Mouse (Mus musculus) lung, embryonic 14.5 days (tissue): Measurements from ENCODE around the gene Znrf3. TPM values are rescaled to one million over a fixed set of nuclear protein-coding genes. Genes with fewer than 3 reads are reported as not detected.

ENCODE experiments used
- ATAC-seq: fragments of 200-750 bp; cut with Nextera tagmentation; 2 replicates; pipeline ENCODE4 v1.8.0; 2017; ENCODE audit warnings: mild to moderate bottlenecking, moderate TSS enrichment, moderate library complexity; ENCODE audit not compliant: insufficient read depth
- DNase-seq: peaks from one replicate; pipeline ENCODE4 v3.0.0-alpha.2; 2015
- H3K27ac ChIP-seq: fragments of 300-500 bp; sonication (generic); 2 replicates; pipeline ENCODE4 v1.5.1; 2014; ENCODE audit warnings: low read depth, mild to moderate bottlenecking, moderate library complexity
- H3K27me3 ChIP-seq: fragments of 300-500 bp; sonication (generic); 2 replicates; pipeline ENCODE4 v1.6.1; 2014; ENCODE audit warnings: low read length, control low read depth; ENCODE audit not compliant: insufficient read depth
- H3K36me3 ChIP-seq: fragments of 300-500 bp; sonication (generic); 2 replicates; pipeline ENCODE4 v1.6.1; 2014; ENCODE audit warnings: control low read depth; ENCODE audit not compliant: insufficient read depth
- H3K4me1 ChIP-seq: fragments of 300-500 bp; sonication (generic); 2 replicates; pipeline ENCODE4 v1.6.1; 2014; ENCODE audit warnings: antibody characterized with exemption, control low read depth; ENCODE audit not compliant: insufficient read depth
- H3K4me2 ChIP-seq: fragments of 300-500 bp; sonication (generic); 2 replicates; pipeline ENCODE4 v1.6.1; 2014; ENCODE audit warnings: mild to moderate bottlenecking
- H3K4me3 ChIP-seq: fragments of 300-500 bp; sonication (generic); 2 replicates; pipeline ENCODE4 v1.5.1; 2014; ENCODE audit warnings: low read depth, low read length
- H3K9ac ChIP-seq: fragments of 300-500 bp; sonication (generic); 2 replicates; pipeline ENCODE4 v1.6.1; 2014
- H3K9me3 ChIP-seq: fragments of 300-500 bp; sonication (generic); 2 replicates; pipeline ENCODE4 v1.6.1; 2016; ENCODE audit warnings: low read depth, low read length, control low read depth
- CTCF ChIP-seq: IDR thresholded peaks from 2 replicates; pipeline ENCODE4 v1.5.1; 2016; ENCODE audit warnings: antibody characterized with exemption, low read depth
- WGBS: fragments of 180-500 bp; shearing (Covaris S2); extraction: QIAGEN DNeasy Blood & Tissue Kit; methylation state at CpG from one replicate; pipeline ENCODE4 v1.1.7; 2014; 5-methylcytosine and 5-hydroxymethylcytosine counted together
- polyA plus RNA-seq: library from polyadenylated mRNA; unstranded; fragments of >200 nt; fragmentation: Nextera tagmentation; extraction: Ambion mirVana; gene quantifications from 2 replicates; pipeline ENCODE4 v1.2.1, GENCODE M21; 2014

The Znrf3 gene
- polyA plus RNA-seq, 1 experiment from 2014 or later: 16.8 TPM

DNA sequence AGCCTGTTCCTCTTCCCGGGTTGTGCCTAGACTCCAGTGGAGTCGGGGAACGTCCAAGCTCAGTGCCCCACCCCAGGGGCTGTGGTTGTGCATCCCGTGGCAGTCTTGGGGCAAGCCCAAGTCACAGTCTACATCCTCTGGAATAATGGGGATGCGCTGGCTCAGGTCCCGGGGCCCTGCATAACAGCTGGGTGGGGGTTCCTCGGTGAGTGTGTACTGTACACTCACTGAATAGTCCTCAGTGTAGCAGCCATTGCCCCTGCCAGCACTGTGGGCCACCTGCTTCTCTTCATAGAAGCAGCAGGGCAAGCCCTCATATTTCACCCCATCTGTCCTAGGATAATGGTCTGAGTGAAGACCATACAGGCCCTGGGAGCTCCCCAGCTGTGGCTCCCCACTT lies 163.7 kb downstream of the Znrf3 start:
- no peak for TF ChIP-seq CTCF
- Histone ChIP-seq H3K27ac (no peak overlapping the region), H3K36me3 (peaks cover 46% of the 10 kb centered on the region), H3K9ac (no peak overlapping the region), H3K9me3 (no peaks in the 10 kb centered on the region), H3K27me3 (no peaks in the 10 kb centered on the region), H3K4me1 (no peaks in the 10 kb centered on the region), H3K4me2 (no peak overlapping the region), H3K4me3 (no peak overlapping the region)
- DNase-seq: no peak
- no peak; the same call in 1 of the 2 replicates for ATAC-seq
- 81% methylated on average over 7 of the region's 7 CpGs for WGBS

DNA sequence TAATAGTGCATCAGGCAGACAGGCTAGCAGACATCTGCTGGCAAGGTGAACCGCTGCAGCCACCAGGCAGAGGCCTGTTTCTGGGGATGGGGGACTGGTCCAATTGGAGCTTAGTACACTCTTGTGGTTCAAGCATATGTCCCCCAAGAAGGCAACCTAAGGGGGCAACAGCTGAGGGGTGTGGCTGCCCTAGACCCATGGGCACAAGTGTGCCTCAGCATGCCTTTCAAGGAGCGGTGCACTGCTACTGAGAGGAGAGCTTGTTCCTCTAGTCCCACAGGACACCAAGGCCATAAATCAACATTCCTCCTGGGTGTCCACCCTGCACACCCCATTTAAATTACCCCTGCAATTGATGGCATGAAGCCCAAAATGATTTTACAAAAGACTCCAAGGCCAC lies 166.2 kb downstream of the Znrf3 start:
- no peak for ATAC-seq
- Histone ChIP-seq H3K27me3 (no peaks in the 10 kb centered on the region), H3K9me3 (no peaks in the 10 kb centered on the region), H3K36me3 (peaks cover 29% of the 10 kb centered on the region), H3K27ac (no peak overlapping the region), H3K4me1 (no peaks in the 10 kb centered on the region), H3K4me3 (no peak overlapping the region), H3K4me2 (no peak overlapping the region), H3K9ac (no peak overlapping the region)
- 89% methylated on average over 2 of the region's 2 CpGs for WGBS
- no peak for TF ChIP-seq CTCF
- no peak for DNase-seq

DNA sequence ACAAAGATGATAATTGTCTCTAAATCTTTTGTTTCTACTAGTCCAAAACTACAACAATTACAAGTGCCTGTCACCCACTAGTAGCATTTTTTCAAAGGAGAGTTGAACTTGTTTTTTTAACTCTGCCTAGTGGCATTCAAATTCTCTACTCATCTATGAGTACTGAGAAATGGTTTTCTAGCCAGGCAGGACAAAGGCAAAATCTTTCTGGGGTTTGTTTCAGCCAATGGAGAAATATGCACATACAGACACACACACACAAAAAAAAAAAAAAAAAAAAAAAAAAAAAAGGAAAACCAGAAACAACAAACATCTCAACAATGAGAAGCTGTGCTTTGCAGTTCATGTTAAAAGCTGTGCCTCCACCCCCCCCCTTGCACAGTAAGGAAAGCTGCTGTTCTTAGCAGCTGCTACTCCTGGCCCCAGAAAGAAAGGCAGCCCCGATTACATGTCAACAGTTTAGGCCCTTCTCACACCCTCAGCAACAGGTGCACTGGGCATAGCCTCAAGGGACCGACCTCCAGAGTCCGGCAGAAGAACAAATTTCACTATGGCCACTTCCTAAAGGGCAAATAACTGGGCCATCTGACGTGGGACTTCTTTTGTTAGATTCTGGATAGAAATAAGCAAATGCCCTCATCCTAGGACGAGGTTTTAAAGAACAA lies 167.2 kb downstream of the Znrf3 start:
- no peak overlapping the region for H3K9ac ChIP-seq
- no peaks in the 10 kb centered on the region for H3K9me3 ChIP-seq
- H3K27ac ChIP-seq: no peak overlapping the region
- no peak overlapping the region for H3K4me2 ChIP-seq
- H3K36me3 ChIP-seq: peaks cover 19% of the 10 kb centered on the region
- no peak overlapping the region for H3K4me3 ChIP-seq
- TF ChIP-seq CTCF: no peak
- no peak for DNase-seq
- WGBS: 61% methylated on average over 5 of the region's 5 CpGs
- no peaks in the 10 kb centered on the region for H3K4me1 ChIP-seq
- H3K27me3 ChIP-seq: no peaks in the 10 kb centered on the region
- no peak for ATAC-seq

DNA sequence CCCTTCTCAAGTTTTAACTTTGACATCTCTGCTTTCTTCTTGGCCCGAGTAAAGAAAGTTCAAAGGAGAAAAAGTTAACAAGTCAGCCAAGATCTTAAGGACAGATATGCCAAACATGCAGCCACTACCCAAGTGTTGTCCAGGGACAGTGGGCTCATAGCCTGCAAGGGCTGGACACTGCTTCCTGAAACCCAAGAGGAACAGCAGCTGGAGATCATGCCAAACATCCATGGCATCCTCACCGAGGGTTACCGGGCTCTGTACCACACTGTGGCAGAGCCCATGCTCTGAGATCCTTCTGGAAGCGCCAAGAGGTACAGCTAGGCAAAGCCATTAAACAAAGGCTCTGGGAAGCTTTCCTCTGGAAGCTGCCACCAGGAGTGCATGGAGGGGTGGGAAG lies 169.4 kb downstream of the Znrf3 start:
- Histone ChIP-seq H3K36me3 (no peaks in the 10 kb centered on the region; the same call in 1 of the 2 replicates), H3K9ac (no peak overlapping the region), H3K4me1 (no peaks in the 10 kb centered on the region), H3K4me3 (no peak overlapping the region), H3K9me3 (no peaks in the 10 kb centered on the region), H3K4me2 (no peak overlapping the region), H3K27me3 (no peaks in the 10 kb centered on the region), H3K27ac (no peak overlapping the region)
- ATAC-seq (no peak), DNase-seq (no peak)
- no peak for TF ChIP-seq CTCF
- 73% methylated on average over 4 of the region's 4 CpGs for WGBS

DNA sequence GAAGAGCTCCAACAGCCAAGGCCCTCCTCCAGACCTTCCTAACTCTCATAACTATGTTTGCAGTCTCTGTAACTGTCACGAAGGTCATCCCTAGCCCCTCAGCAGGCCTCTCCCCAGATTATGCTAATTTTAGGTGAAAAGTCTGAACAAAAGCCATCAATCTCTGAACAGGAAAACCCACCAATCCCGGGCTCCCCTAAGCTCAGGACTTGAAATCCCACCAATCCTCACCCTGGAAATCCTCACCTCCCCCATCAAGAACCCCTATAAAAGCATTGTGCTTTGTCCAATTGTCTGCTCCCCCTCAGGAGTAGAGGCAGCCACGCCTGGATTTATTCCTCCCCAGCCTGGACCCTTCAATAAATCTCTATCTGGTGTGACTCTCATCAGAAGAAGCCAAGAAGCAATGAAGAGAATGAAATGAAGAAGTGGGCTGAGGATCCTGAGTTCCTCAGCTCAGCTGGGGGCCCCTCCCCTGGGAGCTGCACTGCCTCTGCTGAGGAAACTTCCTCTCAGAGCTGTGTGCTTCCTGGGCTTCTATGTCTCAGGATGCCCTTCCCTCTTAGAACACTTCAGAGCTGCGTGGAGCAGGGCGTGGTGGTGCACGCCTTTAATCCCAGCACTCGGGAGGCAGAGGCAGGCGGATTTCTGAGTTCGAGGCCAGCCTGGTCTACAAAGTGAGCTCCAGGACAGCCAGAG lies 172.0 kb downstream of the Znrf3 start:
- Histone ChIP-seq H3K9ac (no peak overlapping the region), H3K4me3 (no peak overlapping the region), H3K4me1 (no peaks in the 10 kb centered on the region), H3K4me2 (no peak overlapping the region), H3K36me3 (no peaks in the 10 kb centered on the region), H3K9me3 (no peaks in the 10 kb centered on the region), H3K27ac (no peak overlapping the region), H3K27me3 (no peaks in the 10 kb centered on the region)
- whole genome bisulfite sequencing: 70% methylated on average over 9 of the region's 9 CpGs
- DNase-seq: no peak
- ATAC-seq: no peak
- no peak for TF ChIP-seq CTCF

DNA sequence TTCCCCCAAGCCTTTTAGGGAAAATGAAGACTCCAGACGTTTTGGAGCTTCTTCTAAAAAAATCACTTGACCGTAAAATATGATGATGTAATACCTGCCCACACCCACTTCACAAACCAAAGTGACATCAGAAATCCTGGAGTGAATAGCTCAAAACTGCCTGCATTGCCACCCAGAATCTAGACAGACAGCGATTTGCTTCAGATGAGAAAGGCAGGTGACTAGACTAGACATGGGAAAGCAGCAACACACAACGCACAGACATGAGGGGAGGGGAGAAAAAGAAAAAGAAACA lies 172.6 kb downstream of the Znrf3 start:
- Histone ChIP-seq H3K27ac (no peak overlapping the region; the same call in 1 of the 2 replicates), H3K4me2 (no peak overlapping the region), H3K4me3 (no peak overlapping the region), H3K27me3 (no peaks in the 10 kb centered on the region), H3K4me1 (no peaks in the 10 kb centered on the region), H3K36me3 (no peaks in the 10 kb centered on the region), H3K9me3 (no peaks in the 10 kb centered on the region), H3K9ac (no peak overlapping the region)
- 64% methylated on average over 4 of the region's 4 CpGs for WGBS
- TF ChIP-seq CTCF: no peak
- DNase-seq (no peak), ATAC-seq (no peak)

DNA sequence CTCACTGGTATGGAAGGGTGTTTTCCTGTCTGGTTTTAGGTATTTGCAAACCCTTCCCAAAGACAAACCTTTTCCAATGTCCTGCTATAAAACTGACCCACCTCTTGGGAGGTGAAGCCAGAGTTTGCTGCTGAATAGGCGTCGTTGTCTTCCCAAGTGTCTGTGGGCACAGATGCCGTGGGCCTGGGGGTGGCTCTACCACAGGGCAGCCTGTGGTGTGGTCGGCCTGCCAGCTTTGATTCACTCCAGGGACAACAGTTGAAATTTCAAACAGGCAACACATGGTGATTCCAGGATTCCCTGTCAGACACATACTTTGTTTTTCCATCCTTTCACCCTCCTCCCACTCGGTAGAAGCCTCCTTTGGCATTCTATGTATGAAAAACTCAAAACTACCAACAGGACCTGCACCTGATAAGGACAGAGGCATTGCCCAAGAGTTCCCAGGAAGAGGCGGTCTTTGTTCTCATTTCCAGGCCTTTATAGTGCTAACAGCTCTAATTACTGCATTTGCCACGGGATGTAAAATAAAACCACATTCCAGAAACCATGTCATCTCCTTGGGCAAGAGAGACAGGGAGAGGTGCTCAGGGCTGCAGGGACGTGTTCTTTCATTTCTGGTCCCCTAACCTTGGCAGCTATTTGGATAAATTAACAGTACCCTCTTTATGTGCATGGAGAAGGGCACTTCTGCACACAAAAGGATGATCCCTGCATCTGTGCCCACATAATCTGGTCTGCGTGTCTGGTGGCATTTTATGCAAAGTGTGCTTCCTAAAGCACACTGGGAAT lies 173.2 kb downstream of the Znrf3 start:
- Histone ChIP-seq H3K9me3 (no peaks in the 10 kb centered on the region), H3K4me3 (no peak overlapping the region), H3K9ac (no peak overlapping the region), H3K4me1 (no peaks in the 10 kb centered on the region), H3K27me3 (no peaks in the 10 kb centered on the region), H3K36me3 (no peaks in the 10 kb centered on the region), H3K27ac (no peak overlapping the region; the same call in 1 of the 2 replicates), H3K4me2 (no peak overlapping the region)
- DNase-seq: no peak
- ATAC-seq: no peak
- WGBS: 54% methylated on average over 9 of the region's 9 CpGs
- no peak for TF ChIP-seq CTCF
